Mouse (Mus musculus): ENCODE data around the gene BC005537.

The BC005537 gene

GRCm38 (mm10) chr13:24841702-24842101, 40.2 kb downstream of the BC005537 start:
- DNase-seq (ENCODE audit: inconsistent age in 2 of 2, low spot score in 1 of 2): no peak

- peak; percentile 77 to 86 for DNase-seq (ENCODE audit: inconsistent age in 2 of 2, low spot score in 1 of 2)
Measured at GRCm38 (mm10) chr13:24844983-24845955, 43.8 kb downstream of the BC005537 start, which contains the start of gene D130043K22Rik. TSS of gene D130043K22Rik (plus strand) at chr13:24845135.

- no peak for DNase-seq (ENCODE audit: inconsistent age in 2 of 2, low spot score in 1 of 2)
Measured at GRCm38 (mm10) chr13:24849318-24849717, 47.9 kb downstream of the BC005537 start.

- no peak for DNase-seq (ENCODE audit: inconsistent age in 2 of 2, low spot score in 1 of 2)
Measured at GRCm38 (mm10) chr13:24851989-24852388, 50.5 kb downstream of the BC005537 start.

- no peak for DNase-seq (ENCODE audit: inconsistent age in 2 of 2, low spot score in 1 of 2)
Measured at GRCm38 (mm10) chr13:24852570-24852969, 51.1 kb downstream of the BC005537 start.

GRCm38 (mm10) chr13:24859115-24859514, 57.7 kb downstream of the BC005537 start:
- DNase-seq (ENCODE audit: inconsistent age in 2 of 2, low spot score in 1 of 2): no peak

- DNase-seq (ENCODE audit: inconsistent age in 2 of 2, low spot score in 1 of 2): no peak
Measured at GRCm38 (mm10) chr13:24861084-24861483, 59.6 kb downstream of the BC005537 start.

- no peak for DNase-seq (ENCODE audit: inconsistent age in 2 of 2, low spot score in 1 of 2)
Measured at GRCm38 (mm10) chr13:24862021-24862420, 60.6 kb downstream of the BC005537 start.

GRCm38 (mm10) chr13:24862520-24862919, 61.1 kb downstream of the BC005537 start:
- peak; percentile 55 to 83 for DNase-seq (ENCODE audit: inconsistent age in 2 of 2, low spot score in 1 of 2)
